ENCODE assay signal across 8 mouse cellular contexts in the genomic region with DNA sequence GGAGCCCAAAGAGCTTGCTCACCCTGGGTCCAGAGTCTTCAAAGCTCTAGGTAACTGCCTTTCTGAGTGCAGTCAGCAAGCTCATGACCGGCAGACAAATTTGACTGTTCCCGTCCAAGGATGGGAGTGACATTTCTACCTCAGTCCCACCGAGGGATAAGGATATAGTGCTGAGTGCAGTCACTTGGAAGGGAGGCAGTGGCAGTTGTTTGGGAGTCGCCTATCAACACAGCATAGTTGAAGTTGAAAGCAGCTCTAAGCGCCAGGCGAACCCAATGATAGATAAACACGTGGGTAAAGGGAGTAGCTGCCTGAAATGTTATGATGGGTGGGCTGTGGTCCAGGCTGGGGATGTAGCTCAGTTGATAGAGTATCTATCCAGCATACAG. TPM values are rescaled to one million over a fixed set of nuclear protein-coding genes. Genes with fewer than 3 reads are reported as not detected.
DNase-seq lines count a peak whose midpoint lies in the region; ATAC-seq and TF ChIP-seq lines count a peak whose summit lies in the region.

No protein-coding gene starts in this region.

- DNase-seq in heart, postnatal 14 days = no peak
- DNase-seq in hindbrain, postnatal 0 days (ENCODE audit: low spot score) = no peak
- no peak for DNase-seq in frontal cortex, postnatal 36 days (ENCODE audit: low spot score in 2 of 2)
- no peak for DNase-seq in frontal cortex, adult 2 months (ENCODE audit: extremely low spot score in 1 of 2, low spot score in 1 of 2)
- DNase-seq in layer of hippocampus, postnatal 10 days (ENCODE audit: low spot score in 2 of 2) = no peak

- no peaks in the 10 kb centered on the region for H3K27me3 ChIP-seq in heart, embryonic 15.5 days
- H3K27me3 ChIP-seq in embryonic facial prominence, embryonic 12.5 days = no peaks in the 10 kb centered on the region
- no peaks in the 10 kb centered on the region for H3K27me3 ChIP-seq in hindbrain, postnatal 0 days (ENCODE audit: insufficient read depth, low read length)
- no peaks in the 10 kb centered on the region for H3K27me3 ChIP-seq in midbrain, embryonic 12.5 days

- no peaks in the 10 kb centered on the region for H3K9me3 ChIP-seq in heart, embryonic 15.5 days (replicated peaks)
- no peaks in the 10 kb centered on the region for H3K9me3 ChIP-seq in embryonic facial prominence, embryonic 12.5 days
- H3K9me3 ChIP-seq in hindbrain, postnatal 0 days (ENCODE audit: low read length) = no peaks in the 10 kb centered on the region
- H3K9me3 ChIP-seq in midbrain, embryonic 12.5 days = no peaks in the 10 kb centered on the region

- WGBS in heart, embryonic 15.5 days = 20% methylated on average over 7 of the region's 7 CpGs
- 20% methylated on average over 7 of the region's 7 CpGs for WGBS in embryonic facial prominence, embryonic 12.5 days
- 32% methylated on average over 7 of the region's 7 CpGs for WGBS in hindbrain, postnatal 0 days
- 25% methylated on average over 7 of the region's 7 CpGs for WGBS in midbrain, embryonic 12.5 days

- no peak for ATAC-seq in heart, embryonic 15.5 days (replicated peaks; ENCODE audit: insufficient number of reproducible peaks, insufficient read depth, low FRiP score, low read depth)
- ATAC-seq in embryonic facial prominence, embryonic 12.5 days (ENCODE audit: insufficient number of reproducible peaks, insufficient read depth, low FRiP score, low TSS enrichment) = no peak
- ATAC-seq in hindbrain, postnatal 0 days = peak; percentile 4; the same call in 1 of the 2 replicates
- no peak for ATAC-seq in midbrain, embryonic 12.5 days (ENCODE audit: low FRiP score, low read depth)

- TF ChIP-seq CTCF in hindbrain, postnatal 0 days (IDR thresholded peaks at IDR 0.05; ENCODE audit: low read depth) = no peak

- intact Hi-C loops in heart, postnatal 14 days (cut with DNase I) = loop anchor here (2.0 kb wide), 2 partner anchors 132 to 418 kb away; no protein-coding TSS in a partner anchor

- peaks cover 10% of the 10 kb centered on the region for H3K4me1 ChIP-seq in heart, embryonic 15.5 days (replicated peaks)
- 0 out of 2 replicates have a peak, but pooled peaks cover 3% of the 10 kb centered on the region for H3K4me1 ChIP-seq in embryonic facial prominence, embryonic 12.5 days
- H3K4me1 ChIP-seq in hindbrain, postnatal 0 days (ENCODE audit: insufficient read depth, low read length) = no peaks in the 10 kb centered on the region
- H3K4me1 ChIP-seq in midbrain, embryonic 12.5 days = no peaks in the 10 kb centered on the region

- peaks cover 8% of the 10 kb centered on the region for H3K36me3 ChIP-seq in heart, embryonic 15.5 days
- H3K36me3 ChIP-seq in embryonic facial prominence, embryonic 12.5 days = no peaks in the 10 kb centered on the region
- H3K36me3 ChIP-seq in hindbrain, postnatal 0 days (ENCODE audit: insufficient read depth, low read length) = no peaks in the 10 kb centered on the region
- H3K36me3 ChIP-seq in midbrain, embryonic 12.5 days = peaks cover 9% of the 10 kb centered on the region; the same call in 1 of the 2 replicates

- H3K4me2 ChIP-seq in heart, embryonic 15.5 days = peak overlapping the region; percentile 69; the same call in 1 of the 2 replicates
- H3K4me2 ChIP-seq in embryonic facial prominence, embryonic 12.5 days (replicated peaks) = peak overlapping the region; percentile 3; the same call in 1 of the 2 replicates
- H3K4me2 ChIP-seq in hindbrain, postnatal 0 days (ENCODE audit: low read depth, low read length) = peak overlapping the region; percentile 54
- peak overlapping the region; percentile 51 for H3K4me2 ChIP-seq in midbrain, embryonic 12.5 days (replicated peaks)

- H3K9ac ChIP-seq in heart, embryonic 15.5 days = no peak overlapping the region
- H3K9ac ChIP-seq in embryonic facial prominence, embryonic 12.5 days = no peak overlapping the region
- H3K9ac ChIP-seq in hindbrain, postnatal 0 days (replicated peaks; ENCODE audit: low read length) = no peak overlapping the region
- H3K9ac ChIP-seq in midbrain, embryonic 12.5 days (replicated peaks) = no peak overlapping the region

- H3K4me3 ChIP-seq in heart, embryonic 15.5 days = peak overlapping the region; percentile 57
- no peak overlapping the region for H3K4me3 ChIP-seq in embryonic facial prominence, embryonic 12.5 days
- H3K4me3 ChIP-seq in hindbrain, postnatal 0 days (ENCODE audit: low read length) = peak overlapping the region; percentile 37
- H3K4me3 ChIP-seq in midbrain, embryonic 12.5 days = peak overlapping the region; percentile 44

- H3K27ac ChIP-seq in heart, embryonic 15.5 days = no peak overlapping the region
- H3K27ac ChIP-seq in embryonic facial prominence, embryonic 12.5 days = no peak overlapping the region
- H3K27ac ChIP-seq in hindbrain, postnatal 0 days = no peak overlapping the region
- no peak overlapping the region for H3K27ac ChIP-seq in midbrain, embryonic 12.5 days (replicated peaks)

RNA-seq across cellular contexts. Expression of a gene that starts 52.5 kb away (rescaled TPM):
- polyA plus RNA-seq in heart, embryonic 15.5 days (2015; fragmentation: Nextera tagmentation; extraction: Ambion mirVana) = 8.4 and 11.2 TPM in 2 replicates
- total RNA-seq in heart, postnatal 14 days (2021) = 10 to 100 TPM in 1 of 2 experiments, 1 to 10 TPM in 1; 8.4 to 12.3 TPM
- polyA plus RNA-seq in embryonic facial prominence, embryonic 12.5 days (2016; fragmentation: Nextera tagmentation; extraction: Ambion mirVana) = 3.2 and 4.0 TPM in 2 replicates
- total RNA-seq in hindbrain, postnatal 0 days (2014; rRNA removed) = 0.78 and 1.5 TPM in 2 replicates
- 0.32 and 0.34 TPM in 2 replicates for polyA plus RNA-seq in hindbrain, postnatal 0 days (2015; fragmentation: Nextera tagmentation; extraction: Ambion mirVana)
- 1.6 and 1.8 TPM in 2 replicates for polyA plus RNA-seq in midbrain, embryonic 12.5 days (2016; fragmentation: Nextera tagmentation; extraction: Ambion mirVana)
- polyA plus RNA-seq in frontal cortex, adult 2 months (2012; rRNA removed) = 0.84 and 1.0 TPM in 2 replicates
- 1 to 10 TPM; 1.0 TPM for total RNA-seq in layer of hippocampus, postnatal 10 days (2021)

Comparison
In these comparisons a context has a peak if more than half of its experiments do, and no peak if none do; other contexts are left out.
1. H3K4me2 ChIP-seq: peak in every context shown above with its lines; median percentile 69 in heart, embryonic 15.5 days; 54 in hindbrain, postnatal 0 days; 51 in midbrain, embryonic 12.5 days; 3 in embryonic facial prominence, embryonic 12.5 days.